Mouse (Mus musculus) liver, adult 2 months (tissue): ENCODE data around the gene Gm5788. TPM values are rescaled to one million over a fixed set of nuclear protein-coding genes. Genes with fewer than 3 reads are reported as not detected.
"Not testable (repeated sequence)": the region's sequence is repeated elsewhere in the genome, so short reads cannot be mapped to it uniquely, and the experiment has no call there.

Experiments
- DNase-seq: peaks from one replicate; pipeline ENCODE4 v3.0.0-alpha.2; 2011; ENCODE audit warnings: low read depth, low spot score; ENCODE audit errors: extremely low read depth
- H3K27ac ChIP-seq: fragments of 200-500 bp; replicated peaks from 2 replicates; pipeline ENCODE4 v1.5.1; 2012; ENCODE audit warnings: low read depth, mild to moderate bottlenecking, control low read depth, inconsistent platforms, low read length; ENCODE audit not compliant: insufficient read depth
- H3K27me3 ChIP-seq: fragments of 200-500 bp; 2 replicates; pipeline ENCODE4 v1.6.1; 2012; ENCODE audit warnings: mild to moderate bottlenecking, moderate library complexity, low read length, inconsistent platforms; ENCODE audit not compliant: control insufficient read depth, insufficient read depth
- H3K36me3 ChIP-seq: fragments of 200-500 bp; 2 replicates; pipeline ENCODE4 v1.6.1; 2012; ENCODE audit warnings: low read length, inconsistent platforms; ENCODE audit not compliant: control insufficient read depth, insufficient read depth
- H3K4me1 ChIP-seq: fragments of 200-500 bp; 2 replicates; pipeline ENCODE4 v1.6.1; 2011; ENCODE audit warnings: low read length; ENCODE audit not compliant: control insufficient read depth, insufficient read depth
- H3K4me3 ChIP-seq: fragments of 200-500 bp; 2 replicates; pipeline ENCODE4 v1.5.1; 2011; ENCODE audit warnings: low read depth, mild to moderate bottlenecking, control low read depth, low read length, moderate library complexity; ENCODE audit not compliant: insufficient read depth
- H3K79me2 ChIP-seq: fragments of 200-500 bp; 2 replicates; pipeline ENCODE4 v1.6.1; 2012; ENCODE audit warnings: inconsistent platforms, mild to moderate bottlenecking, low read length, moderate library complexity; ENCODE audit not compliant: control insufficient read depth, insufficient read depth
- H3K9ac ChIP-seq: fragments of 200-500 bp; 2 replicates; pipeline ENCODE4 v1.6.1; 2012; ENCODE audit warnings: low read depth, mild to moderate bottlenecking, control low read depth, inconsistent platforms, low read length
- CTCF ChIP-seq: fragments of 200-500 bp; IDR thresholded peaks from 2 replicates; pipeline ENCODE4 v1.5.1; 2011; ENCODE audit warnings: low read depth, low read length, control low read depth
- POLR2A ChIP-seq: fragments of 200-500 bp; IDR thresholded peaks from 2 replicates; pipeline ENCODE4 v1.6.1; 2011; ENCODE audit warnings: low read length, control low read depth; ENCODE audit not compliant: insufficient read depth; ENCODE audit errors: extremely low read depth
- WGBS: fragments of 180-500 bp; shearing (Covaris S2); methylation state at CpG from one replicate; pipeline ENCODE4 v1.1.7; 2018; 5-methylcytosine and 5-hydroxymethylcytosine counted together
- polyA plus RNA-seq: library from polyadenylated mRNA; depleted of rRNA; stranded (reverse); fragments of >200 nt; gene quantifications from 2 replicates; pipeline ENCODE4 v1.2.3, GENCODE M21; 2012; rRNA removed
- total RNA-seq: library from RNA; depleted of rRNA; stranded (reverse); fragments of >200 nt; gene quantifications from 2 replicates; pipeline ENCODE4 v1.2.3, GENCODE M21; 2014; rRNA removed

Gm5788 gene
- total RNA-seq = not detected in 2 replicates
- not detected in 2 replicates for polyA plus RNA-seq

DNA sequence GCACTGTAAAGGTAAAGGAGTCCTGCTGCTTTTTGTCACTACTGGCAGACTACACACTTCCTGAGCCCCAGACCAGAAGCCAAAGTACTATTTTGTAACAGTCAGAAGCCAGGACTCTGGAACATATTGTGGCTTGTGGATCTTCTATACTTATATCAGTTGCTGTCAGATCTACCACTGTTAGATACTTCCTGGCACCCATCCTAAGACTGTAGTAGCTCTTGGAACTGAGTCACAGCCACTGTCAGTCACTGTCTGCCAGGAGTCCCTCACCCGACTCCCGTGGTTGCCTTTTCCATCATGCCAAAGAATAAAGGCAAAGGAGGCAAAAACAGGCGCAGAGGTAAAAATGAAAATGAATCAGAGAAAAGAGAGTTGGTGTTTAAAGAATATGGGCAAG, at the start of gene Gm5788:
Gene Gm5788, plus strand, starts transcription at position 301 of the 400 bp plus-strand sequence.
- WGBS = 83% methylated on average over 3 of the region's 3 CpGs
- not testable (repeated sequence) for H3K27me3 ChIP-seq, H3K4me1 ChIP-seq, DNase-seq, H3K36me3 ChIP-seq, H3K4me3 ChIP-seq, H3K27ac ChIP-seq, H3K79me2 ChIP-seq, H3K9ac ChIP-seq

DNA sequence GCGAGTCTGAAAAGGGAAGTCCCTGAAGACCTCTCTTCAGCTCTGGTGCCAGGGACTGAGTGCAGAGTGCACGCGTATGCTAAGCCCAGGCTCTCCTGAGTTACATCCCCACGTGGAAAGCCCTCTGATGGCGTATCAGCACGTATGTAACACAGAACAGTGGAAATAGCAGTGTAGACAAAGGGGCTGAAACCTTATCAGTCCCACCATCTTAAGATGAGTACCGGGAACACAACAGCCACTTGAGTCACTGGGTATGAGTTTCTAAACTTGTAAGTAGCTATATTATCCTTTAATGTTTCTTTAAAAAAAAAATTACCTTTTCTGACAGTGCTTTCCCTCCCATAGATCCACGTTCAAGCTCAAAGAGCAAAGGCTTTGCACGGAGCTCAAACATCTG, 45.1 kb upstream of the Gm5788 start:
- Histone ChIP-seq H3K79me2 (no peaks in the 10 kb centered on the region), H3K4me3 (no peak overlapping the region), H3K27ac (no peak overlapping the region), H3K36me3 (peaks cover 64% of the 10 kb centered on the region), H3K27me3 (no peaks in the 10 kb centered on the region), H3K9ac (no peak overlapping the region), H3K4me1 (peaks cover 4% of the 10 kb centered on the region; the same call in 1 of the 2 replicates)
- 87% methylated on average over 9 of the region's 9 CpGs for WGBS
- DNase-seq = no peak
- TF ChIP-seq POLR2A = no peak
- no peak for TF ChIP-seq CTCF

DNA sequence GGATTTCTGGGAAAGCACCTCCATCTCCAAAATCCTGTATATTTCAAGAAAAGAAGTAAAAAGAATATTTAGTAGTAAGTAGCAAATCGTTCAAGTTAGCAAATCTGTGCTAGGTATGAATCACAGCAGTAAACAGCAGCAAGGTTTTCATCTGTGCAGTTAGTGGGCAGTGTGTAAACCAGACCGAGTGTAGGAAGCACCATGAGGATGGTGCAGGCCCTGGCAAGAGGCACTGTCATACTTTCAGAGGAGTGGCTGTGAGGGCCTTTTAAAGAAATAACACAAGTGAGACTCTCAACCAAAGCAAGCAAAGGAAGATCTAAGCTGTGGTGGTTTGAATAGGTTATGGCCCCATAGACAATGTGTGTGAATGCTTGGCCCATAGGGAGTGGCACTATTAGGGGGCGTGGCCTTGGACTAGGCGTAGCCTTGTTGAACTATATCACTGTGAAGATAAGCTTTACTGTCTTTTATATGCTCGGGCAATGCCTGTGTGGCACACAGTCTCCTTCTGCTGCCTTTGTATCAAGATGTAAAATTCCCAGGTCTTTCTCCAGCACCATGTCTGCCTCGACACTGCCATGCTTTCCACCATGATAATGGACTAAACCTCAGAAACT, 29.7 kb upstream of the Gm5788 start:
- H3K9ac ChIP-seq = no peak overlapping the region
- WGBS = 92% methylated on average over 6 of the region's 6 CpGs
- H3K36me3 ChIP-seq = peaks cover 62% of the 10 kb centered on the region
- H3K79me2 ChIP-seq = no peaks in the 10 kb centered on the region; the same call in 1 of the 2 replicates
- H3K27ac ChIP-seq = no peak overlapping the region
- H3K4me1 ChIP-seq = 0 out of 2 replicates have a peak, but pooled peaks cover 4% of the 10 kb centered on the region
- H3K27me3 ChIP-seq = no peaks in the 10 kb centered on the region
- no peak for DNase-seq
- TF ChIP-seq CTCF (no peak), POLR2A (no peak)
- no peak overlapping the region for H3K4me3 ChIP-seq

GRCm38 (mm10) chr12:87470263-87471136, 24.0 kb upstream of the Gm5788 start:
- DNase-seq = no peak
- no peaks in the 10 kb centered on the region for H3K27me3 ChIP-seq
- peaks cover 8% of the 10 kb centered on the region; the same call in 1 of the 2 replicates for H3K79me2 ChIP-seq
- H3K4me1 ChIP-seq = peaks cover 11% of the 10 kb centered on the region; the same call in 1 of the 2 replicates
- WGBS = 48% methylated on average over 7 of the region's 7 CpGs
- peaks cover 16% of the 10 kb centered on the region for H3K36me3 ChIP-seq
- no peak overlapping the region for H3K27ac ChIP-seq
- no peak overlapping the region for H3K9ac ChIP-seq
- H3K4me3 ChIP-seq = peak overlapping the region; percentile 88; the same call in 1 of the 2 replicates
- TF ChIP-seq CTCF (no peak), POLR2A (no peak)

DNA sequence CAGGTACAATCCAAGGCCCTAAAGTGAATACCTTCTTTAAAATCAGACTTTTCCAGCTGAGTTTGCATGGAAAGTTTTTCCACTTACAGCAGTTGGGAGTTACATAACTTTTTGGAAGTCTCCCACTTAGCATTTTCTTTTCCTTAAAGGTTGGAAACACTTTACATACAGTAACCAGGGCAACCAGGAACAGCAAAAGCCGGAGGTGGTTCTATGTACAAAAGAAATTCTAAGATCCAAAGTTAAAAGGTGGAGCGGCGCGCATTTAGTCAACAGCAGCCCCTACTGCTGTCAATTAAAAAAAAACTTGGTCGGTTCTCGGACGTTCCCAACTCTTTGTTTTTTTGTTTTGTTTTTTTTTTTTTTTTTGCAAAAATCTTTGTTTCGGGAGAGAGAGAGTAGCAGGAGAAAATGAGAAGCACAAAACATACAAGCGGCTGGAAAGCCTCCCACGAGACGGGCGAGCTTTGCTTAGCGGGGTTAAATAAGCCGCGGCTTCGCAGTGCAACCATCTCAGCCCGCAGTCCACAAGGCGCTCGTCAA, 23.0 kb upstream of the Gm5788 start:
- Histone ChIP-seq H3K9ac (peak overlapping the region; percentile 91), H3K27me3 (no peaks in the 10 kb centered on the region), H3K4me3 (peak overlapping the region; percentile 88), H3K36me3 (peaks cover 12% of the 10 kb centered on the region), H3K4me1 (peaks cover 11% of the 10 kb centered on the region; the same call in 1 of the 2 replicates), H3K79me2 (peaks cover 8% of the 10 kb centered on the region; the same call in 1 of the 2 replicates), H3K27ac (peak overlapping the region; percentile 60)
- peak; percentile 49 for DNase-seq
- under 1% methylated on average over 19 of the region's 19 CpGs for WGBS
- TF ChIP-seq POLR2A = no peak
